Mouse (Mus musculus) NIH3T3 (cell line): ENCODE measurements around the gene Fermt3.

Experiments
- DNase-seq: peaks from one replicate; pipeline ENCODE4 v3.0.0-alpha.2; 2012; ENCODE audit warnings: low read depth

The Fermt3 gene

GRCm38 (mm10) chr19:6971644-6972043 is 47.6 kb downstream of the Fermt3 start:
- DNase-seq, result no peak

- DNase-seq, result peak; percentile 38
Measured at GRCm38 (mm10) chr19:6970460-6971085, 48.7 kb downstream of the Fermt3 start.

GRCm38 (mm10) chr19:6969665-6970381 is 49.4 kb downstream of the Fermt3 start:
- peak; percentile 92 for DNase-seq

GRCm38 (mm10) chr19:6969291-6969664 is 50.0 kb downstream of the Fermt3 start:
- DNase-seq, result no peak

DNA sequence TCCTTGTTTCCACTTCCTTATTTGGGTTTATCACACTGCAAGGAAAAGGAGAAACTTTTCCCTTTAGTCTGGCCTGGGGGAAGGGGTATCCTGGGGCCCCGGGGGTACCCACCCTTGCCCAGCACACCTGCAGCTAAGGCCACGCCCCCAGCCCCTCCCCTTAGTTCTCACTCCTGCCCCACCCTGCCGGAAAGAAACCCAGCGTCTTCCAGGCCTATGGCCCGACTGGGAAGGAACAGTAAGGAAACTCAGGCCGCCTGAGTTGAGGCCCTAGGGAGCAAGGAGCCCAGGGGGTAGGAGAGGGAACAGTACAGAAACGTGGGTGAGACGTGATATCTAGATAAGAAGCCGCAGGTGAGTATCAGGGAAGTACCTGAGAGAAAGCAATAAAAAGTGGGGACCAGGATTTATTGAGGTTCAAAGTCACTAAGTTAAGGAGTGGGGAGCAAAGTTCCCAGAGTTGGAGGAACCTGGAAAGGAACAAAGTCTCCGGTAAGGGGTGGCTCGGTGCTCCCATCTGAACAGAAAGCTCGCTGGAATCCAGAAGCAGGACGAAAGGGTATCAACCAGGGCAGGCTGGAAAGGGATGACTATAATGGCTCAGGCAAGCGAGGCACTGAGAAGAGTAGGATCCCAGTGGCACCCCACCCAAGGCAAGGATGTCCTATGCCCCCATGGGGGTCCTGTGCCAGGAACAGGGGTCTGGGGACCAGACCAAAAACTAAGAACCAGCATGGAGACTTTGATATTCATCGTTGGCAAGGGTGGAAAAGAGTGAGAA is 50.6 kb downstream of the Fermt3 start:
- peak; percentile 63 for DNase-seq

- DNase-seq, result no peak
Measured at GRCm38 (mm10) chr19:6956461-6956860, 62.8 kb downstream of the Fermt3 start.

- DNase-seq, result no peak
Measured at GRCm38 (mm10) chr19:6955424-6955823, 63.8 kb downstream of the Fermt3 start.

- peak; percentile 69 for DNase-seq
Measured at GRCm38 (mm10) chr19:6954046-6954445, 65.2 kb downstream of the Fermt3 start.

DNA sequence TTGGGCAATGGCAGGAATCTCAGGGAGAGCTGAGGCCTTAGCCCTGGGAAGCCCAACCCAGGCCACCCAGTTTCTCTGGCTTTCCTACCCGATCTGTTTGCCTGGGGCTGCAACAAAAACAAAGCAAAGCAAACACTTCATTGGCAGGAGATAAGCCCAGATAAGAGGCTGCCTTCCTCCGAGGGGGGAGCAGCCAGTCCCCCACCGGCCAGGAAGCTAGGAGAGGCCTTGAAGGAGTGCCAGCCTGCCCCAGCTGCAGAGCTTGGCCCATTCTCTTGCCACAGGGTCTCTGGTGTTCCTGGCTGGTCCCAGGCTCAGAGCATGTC is 66.6 kb downstream of the Fermt3 start:
- peak; percentile 70 for DNase-seq

DNA sequence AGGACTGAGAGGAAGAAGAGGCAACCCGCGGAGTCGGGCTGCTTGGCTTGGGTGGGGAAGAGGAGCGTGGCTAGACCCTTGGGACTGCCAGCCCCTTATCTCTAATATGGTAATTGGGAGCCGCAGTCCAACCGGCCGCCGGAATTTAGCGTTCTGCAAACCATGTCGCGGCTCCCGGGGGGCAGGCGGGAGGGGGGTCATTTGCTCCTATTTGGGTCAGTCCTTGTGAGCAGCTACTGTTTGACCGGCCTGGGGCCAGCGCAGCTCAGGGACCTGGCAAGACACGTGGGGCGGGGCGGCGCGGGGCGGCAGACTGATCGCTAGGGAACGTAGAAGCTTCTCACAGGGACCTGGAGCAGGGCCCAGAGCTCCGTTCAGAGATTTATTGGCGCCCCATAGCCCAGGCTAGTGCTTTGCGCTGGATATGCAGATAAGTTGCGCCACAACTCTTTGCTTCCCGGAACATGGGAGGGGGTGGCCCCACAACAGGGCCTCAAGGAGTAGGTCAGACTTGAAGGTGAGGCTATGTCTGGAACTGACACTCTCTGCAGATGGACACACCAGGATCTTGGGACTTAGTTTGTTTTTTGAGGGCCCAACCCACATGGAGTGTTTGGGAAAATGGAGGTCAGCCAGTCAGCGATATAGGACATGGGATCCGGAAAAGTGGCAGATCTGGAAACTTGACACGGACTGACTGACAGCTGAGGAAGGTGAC is 67.1 kb downstream of the Fermt3 start:
- peak; percentile 92 for DNase-seq

DNA sequence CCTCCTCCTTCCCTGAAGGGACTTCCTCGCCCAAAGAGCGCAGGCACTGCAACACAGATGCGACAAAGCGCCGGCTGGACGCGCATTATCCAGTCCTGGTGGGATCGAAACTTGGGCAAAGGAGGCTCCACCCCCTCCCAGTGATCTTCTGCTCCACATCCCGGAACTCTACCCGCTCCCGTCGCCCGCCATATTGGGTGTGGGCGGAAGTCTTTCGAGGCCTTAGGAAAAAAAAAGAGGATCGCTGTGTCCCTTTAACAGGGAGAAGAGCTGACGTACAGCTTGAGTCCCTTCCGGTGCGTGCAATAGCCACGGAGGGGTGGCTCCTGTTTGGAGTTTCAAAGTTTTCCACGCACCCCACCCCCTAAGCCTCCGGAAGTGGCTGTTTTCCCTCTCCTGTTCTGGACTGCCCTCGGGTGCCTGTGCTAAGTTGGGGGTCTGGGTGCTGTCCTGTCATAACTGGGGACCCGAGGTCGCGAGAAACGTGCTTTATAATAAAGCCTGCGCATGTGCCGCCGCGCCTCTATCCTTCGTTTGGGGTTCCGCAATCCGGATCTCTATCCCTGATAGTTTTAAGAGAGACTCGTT is 67.8 kb downstream of the Fermt3 start:
- DNase-seq, result peak; percentile 96

- peak; percentile 69 for DNase-seq
Measured at GRCm38 (mm10) chr19:6950613-6951153, 68.6 kb downstream of the Fermt3 start.

GRCm38 (mm10) chr19:6949951-6950350 is 69.3 kb downstream of the Fermt3 start:
- no peak for DNase-seq

GRCm38 (mm10) chr19:6949532-6949931 is 69.7 kb downstream of the Fermt3 start:
- DNase-seq, result no peak
